Mouse (Mus musculus) midbrain, embryonic 14.5 days (tissue): ENCODE data around the gene Csmd2. TPM values are rescaled to one million over a fixed set of nuclear protein-coding genes. Genes with fewer than 3 reads are reported as not detected.
A peak's percentile ranks its signal among the peaks of the same experiment; 100 is the strongest.

ENCODE experiments used
- ATAC-seq: fragments of 200-750 bp; cut with Nextera tagmentation; 2 replicates; pipeline ENCODE4 v1.8.0; 2017; ENCODE audit warnings: moderate number of reproducible peaks, moderate library complexity; ENCODE audit not compliant: low FRiP score, low TSS enrichment
- DNase-seq: peaks from one replicate; pipeline ENCODE4 v3.0.0-alpha.2; 2015
- H3K27ac ChIP-seq: fragments of 300-500 bp; sonication (generic); replicated peaks from 2 replicates; pipeline ENCODE4 v1.5.1; 2014; ENCODE audit warnings: mild to moderate bottlenecking, low read depth, low read length, moderate library complexity
- H3K27me3 ChIP-seq: fragments of 300-500 bp; sonication (generic); 2 replicates; pipeline ENCODE4 v1.6.1; 2014; ENCODE audit warnings: low read length, control low read depth, mixed read lengths; ENCODE audit not compliant: control insufficient read depth, insufficient read depth
- H3K36me3 ChIP-seq: fragments of 300-500 bp; sonication (generic); 2 replicates; pipeline ENCODE4 v1.6.1; 2014; ENCODE audit warnings: low read length, control low read depth; ENCODE audit not compliant: control insufficient read depth, insufficient read depth
- H3K4me1 ChIP-seq: fragments of 300-500 bp; sonication (generic); 2 replicates; pipeline ENCODE4 v1.6.1; 2014; ENCODE audit warnings: mild to moderate bottlenecking, antibody characterized with exemption, low read length, control low read depth; ENCODE audit not compliant: control insufficient read depth, insufficient read depth
- H3K4me2 ChIP-seq: fragments of 300-500 bp; sonication (generic); 2 replicates; pipeline ENCODE4 v1.6.1; 2014; ENCODE audit warnings: mild to moderate bottlenecking, low read length, moderate library complexity
- H3K4me3 ChIP-seq: fragments of 300-500 bp; sonication (generic); replicated peaks from 2 replicates; pipeline ENCODE4 v1.5.1; 2014; ENCODE audit warnings: low read depth, low read length
- H3K9ac ChIP-seq: fragments of 300-500 bp; sonication (generic); replicated peaks from 2 replicates; pipeline ENCODE4 v1.6.1; 2014; ENCODE audit warnings: mild to moderate bottlenecking, low read length, moderate library complexity
- H3K9me3 ChIP-seq: fragments of 300-500 bp; sonication (generic); 2 replicates; pipeline ENCODE4 v1.6.1; 2016; ENCODE audit warnings: low read length, control low read depth, mixed read lengths; ENCODE audit not compliant: control insufficient read depth
- WGBS: fragments of 180-500 bp; shearing (Covaris S2); extraction: QIAGEN DNeasy Blood & Tissue Kit; methylation state at CpG from one replicate; pipeline ENCODE4 v1.1.7; 2014; 5-methylcytosine and 5-hydroxymethylcytosine counted together
- polyA plus RNA-seq: library from polyadenylated mRNA; unstranded; fragments of >200 nt; fragmentation: Nextera tagmentation; extraction: Ambion mirVana; gene quantifications from 2 replicates; pipeline ENCODE4 v1.2.1, GENCODE M21; 2014

Gene Csmd2
- polyA plus RNA-seq, 1 experiment from 2014 or later = 9.8 TPM

DNA sequence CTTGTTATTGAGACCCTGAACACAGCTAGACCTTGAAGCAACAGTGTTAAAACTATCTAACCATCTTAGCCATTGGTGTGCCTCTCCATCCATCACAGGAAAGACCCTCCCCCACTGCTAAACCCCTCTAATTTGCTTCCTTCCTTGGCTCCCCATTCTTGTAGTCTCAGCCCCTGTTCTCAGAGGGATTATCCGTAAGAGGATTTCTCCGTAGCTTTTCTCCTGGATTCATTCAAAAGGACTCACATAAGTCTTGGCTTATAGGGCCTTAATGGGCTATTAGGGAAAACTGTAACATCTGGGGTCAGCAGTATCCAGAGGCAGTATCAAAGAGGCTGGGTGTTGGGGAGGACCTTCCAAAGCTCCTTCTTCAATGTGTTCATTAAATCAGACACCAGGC, 152.3 kb downstream of the Csmd2 start:
- ATAC-seq = no peak
- no peaks in the 10 kb centered on the region for H3K36me3 ChIP-seq
- no peaks in the 10 kb centered on the region for H3K9me3 ChIP-seq
- WGBS = 9% methylated on average over 2 of the region's 2 CpGs
- no peak for DNase-seq
- no peak overlapping the region for H3K9ac ChIP-seq
- no peak overlapping the region for H3K4me2 ChIP-seq
- no peaks in the 10 kb centered on the region for H3K27me3 ChIP-seq
- peaks cover 10% of the 10 kb centered on the region; the same call in 1 of the 2 replicates for H3K4me1 ChIP-seq
- H3K27ac ChIP-seq = no peak overlapping the region
- H3K4me3 ChIP-seq = no peak overlapping the region

DNA sequence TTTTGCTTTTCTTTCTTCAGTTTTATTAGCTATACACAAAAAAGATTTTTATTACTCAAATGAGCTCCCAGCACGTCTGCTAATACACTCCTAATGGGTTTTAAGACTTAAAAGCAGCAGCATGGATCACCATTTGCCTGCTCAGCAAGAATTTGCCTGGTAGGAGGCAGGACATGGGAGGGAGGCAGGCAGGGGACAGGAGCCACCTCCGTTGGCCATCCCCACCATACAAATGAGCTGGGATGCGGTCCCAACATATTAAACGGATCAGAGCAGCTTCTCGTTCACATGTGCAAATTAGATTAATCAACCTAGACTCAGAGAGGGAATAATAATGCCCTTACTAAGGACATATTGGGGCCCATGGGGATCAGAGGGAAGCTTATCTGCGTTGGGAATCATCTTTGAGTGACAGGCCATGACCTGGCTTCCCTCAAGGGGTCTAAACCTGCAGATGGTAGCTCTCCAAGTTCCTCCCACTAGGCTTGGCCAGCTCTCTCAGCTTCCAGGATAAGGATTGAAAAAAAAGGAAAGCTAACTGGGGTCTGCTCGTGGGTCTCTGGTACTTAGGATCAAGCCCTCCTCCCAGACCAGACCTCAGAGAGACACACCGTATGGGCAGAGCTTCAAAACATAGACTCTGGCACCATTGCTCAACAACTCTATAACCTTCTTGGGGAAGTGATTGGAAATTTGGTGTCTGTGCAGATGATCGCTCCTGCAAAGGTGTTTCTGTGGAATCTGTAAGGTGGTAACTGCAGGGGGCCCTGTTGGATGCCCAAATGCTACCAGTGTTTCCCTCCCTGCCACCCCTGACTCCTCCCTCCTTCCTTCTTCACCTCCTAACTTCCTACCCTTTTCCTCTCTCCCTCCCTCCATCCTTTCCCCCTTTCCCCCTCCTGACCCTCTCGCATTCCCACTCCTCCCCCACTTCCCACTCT, 153.8 kb downstream of the Csmd2 start:
- Histone ChIP-seq H3K9me3 (no peaks in the 10 kb centered on the region), H3K4me1 (peaks cover 10% of the 10 kb centered on the region; the same call in 1 of the 2 replicates), H3K27ac (no peak overlapping the region; the same call in 1 of the 2 replicates), H3K4me3 (no peak overlapping the region), H3K9ac (no peak overlapping the region), H3K4me2 (no peak overlapping the region), H3K36me3 (no peaks in the 10 kb centered on the region), H3K27me3 (no peaks in the 10 kb centered on the region)
- peak; percentile 53 for DNase-seq
- no peak for ATAC-seq
- WGBS = 35% methylated on average over 10 of the region's 10 CpGs

- no peak for ATAC-seq
- 81% methylated on average over 3 of the region's 3 CpGs for WGBS
- Histone ChIP-seq H3K27me3 (no peaks in the 10 kb centered on the region), H3K9ac (no peak overlapping the region), H3K9me3 (no peaks in the 10 kb centered on the region), H3K4me2 (no peak overlapping the region), H3K27ac (no peak overlapping the region), H3K4me1 (peaks cover 10% of the 10 kb centered on the region; the same call in 1 of the 2 replicates), H3K36me3 (no peaks in the 10 kb centered on the region), H3K4me3 (no peak overlapping the region)
- no peak for DNase-seq
Observed at GRCm38 (mm10) chr4:128142279-128142678, 154.6 kb downstream of the Csmd2 start.

DNA sequence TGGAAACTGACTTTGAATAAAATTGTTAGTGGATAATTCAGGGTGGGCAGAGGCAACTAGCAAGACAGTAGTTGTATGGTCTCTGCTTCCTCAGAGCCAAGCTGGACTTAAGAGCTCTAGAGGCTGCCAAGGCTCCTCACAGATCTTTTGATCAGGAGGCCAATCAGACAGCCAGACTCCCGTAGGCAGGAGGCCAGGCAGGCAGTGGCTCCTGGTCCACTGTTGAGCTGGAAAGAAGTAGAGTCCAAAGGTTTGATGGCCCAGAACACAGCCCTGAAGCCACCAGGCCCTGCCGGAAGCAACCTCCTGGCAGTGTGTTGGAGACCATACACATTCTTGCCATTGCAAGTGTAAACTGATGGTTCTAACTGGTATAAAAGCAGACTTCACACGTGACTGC, 155.5 kb downstream of the Csmd2 start:
- no peak overlapping the region for H3K4me3 ChIP-seq
- no peak overlapping the region for H3K27ac ChIP-seq
- H3K36me3 ChIP-seq = no peaks in the 10 kb centered on the region
- no peaks in the 10 kb centered on the region for H3K9me3 ChIP-seq
- H3K9ac ChIP-seq = no peak overlapping the region
- WGBS = 85% methylated on average over 3 of the region's 3 CpGs
- no peaks in the 10 kb centered on the region for H3K27me3 ChIP-seq
- peaks cover 10% of the 10 kb centered on the region; the same call in 1 of the 2 replicates for H3K4me1 ChIP-seq
- ATAC-seq (no peak), DNase-seq (no peak)
- H3K4me2 ChIP-seq = no peak overlapping the region

DNA sequence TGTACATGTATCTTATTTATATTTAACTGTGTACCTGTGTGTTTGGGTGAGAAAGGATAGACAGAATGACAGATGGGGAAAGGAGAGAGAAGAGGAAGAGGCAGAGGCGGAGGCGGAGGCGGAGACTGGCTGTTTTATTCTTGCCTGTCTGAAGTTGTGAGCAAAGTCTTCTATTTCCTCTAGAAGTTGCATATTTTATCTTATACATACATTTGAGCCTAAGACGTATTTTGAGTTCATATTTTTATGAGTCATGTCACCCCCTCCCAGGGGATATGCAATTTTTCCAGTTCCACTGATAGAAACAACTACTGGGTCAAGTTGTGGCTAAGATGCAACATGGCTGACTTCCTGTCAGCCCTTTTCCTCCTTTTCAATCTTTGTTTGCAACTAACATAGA, 161.9 kb downstream of the Csmd2 start:
- Histone ChIP-seq H3K9me3 (no peaks in the 10 kb centered on the region), H3K27me3 (no peaks in the 10 kb centered on the region), H3K27ac (no peak overlapping the region), H3K4me2 (no peak overlapping the region), H3K4me3 (no peak overlapping the region), H3K9ac (no peak overlapping the region), H3K36me3 (no peaks in the 10 kb centered on the region), H3K4me1 (peaks cover under 1% of the 10 kb centered on the region; the same call in 1 of the 2 replicates)
- DNase-seq (no peak), ATAC-seq (no peak)
- 93% methylated on average over 4 of the region's 4 CpGs for WGBS

DNA sequence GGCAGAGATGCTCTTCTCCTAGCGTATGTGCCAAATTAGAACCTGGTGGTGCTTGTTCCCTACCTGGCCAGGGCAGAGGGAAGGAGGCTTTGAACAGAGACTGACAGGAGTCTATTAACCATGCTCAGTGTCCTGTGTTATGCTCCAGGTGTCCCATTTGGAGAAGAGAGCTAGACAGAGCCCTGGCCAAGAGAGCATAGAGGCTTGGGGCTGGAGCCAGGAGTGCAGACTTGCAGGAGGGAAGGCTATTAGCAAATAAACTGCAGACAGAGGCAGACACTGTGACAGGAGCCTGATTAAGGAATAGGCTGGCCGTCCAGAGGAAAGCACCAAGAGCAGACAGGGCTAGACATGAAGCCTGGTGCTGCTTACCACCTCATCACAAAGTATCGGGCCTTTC, 164.4 kb downstream of the Csmd2 start:
- H3K9me3 ChIP-seq = no peaks in the 10 kb centered on the region
- H3K4me1 ChIP-seq = peaks cover 5% of the 10 kb centered on the region
- no peak for ATAC-seq
- no peak overlapping the region for H3K9ac ChIP-seq
- H3K36me3 ChIP-seq = no peaks in the 10 kb centered on the region
- H3K27me3 ChIP-seq = no peaks in the 10 kb centered on the region
- H3K4me2 ChIP-seq = no peak overlapping the region
- H3K27ac ChIP-seq = no peak overlapping the region
- H3K4me3 ChIP-seq = no peak overlapping the region
- no peak for DNase-seq
- 68% methylated on average over 3 of the region's 3 CpGs for WGBS

DNA sequence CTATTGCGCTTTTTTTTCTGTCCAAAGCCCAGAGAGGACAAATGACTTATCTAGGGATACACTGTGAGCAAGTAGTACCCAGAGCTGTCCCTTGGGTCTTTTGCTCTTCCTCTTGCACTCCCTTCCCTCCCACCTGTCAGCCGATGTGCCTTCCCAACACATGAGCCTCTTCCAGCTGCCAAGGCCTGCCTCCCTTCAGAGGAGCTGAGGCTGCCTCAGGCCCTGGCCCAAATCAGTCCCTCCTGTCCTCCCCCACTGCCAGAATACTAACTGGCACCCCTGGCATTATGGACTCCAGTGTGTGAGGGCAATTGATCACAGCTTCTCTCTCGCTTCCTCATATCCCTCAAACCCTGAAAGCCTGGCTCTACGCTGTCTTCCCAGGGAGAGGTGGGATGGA, 165.5 kb downstream of the Csmd2 start:
- H3K27ac ChIP-seq = no peak overlapping the region
- 91% methylated on average over 4 of the region's 4 CpGs for WGBS
- ATAC-seq = no peak
- H3K4me3 ChIP-seq = no peak overlapping the region
- peaks cover 5% of the 10 kb centered on the region for H3K4me1 ChIP-seq
- no peak overlapping the region for H3K4me2 ChIP-seq
- no peaks in the 10 kb centered on the region for H3K27me3 ChIP-seq
- no peaks in the 10 kb centered on the region for H3K36me3 ChIP-seq
- no peak for DNase-seq
- H3K9me3 ChIP-seq = no peaks in the 10 kb centered on the region
- H3K9ac ChIP-seq = no peak overlapping the region; the same call in 1 of the 2 replicates

DNA sequence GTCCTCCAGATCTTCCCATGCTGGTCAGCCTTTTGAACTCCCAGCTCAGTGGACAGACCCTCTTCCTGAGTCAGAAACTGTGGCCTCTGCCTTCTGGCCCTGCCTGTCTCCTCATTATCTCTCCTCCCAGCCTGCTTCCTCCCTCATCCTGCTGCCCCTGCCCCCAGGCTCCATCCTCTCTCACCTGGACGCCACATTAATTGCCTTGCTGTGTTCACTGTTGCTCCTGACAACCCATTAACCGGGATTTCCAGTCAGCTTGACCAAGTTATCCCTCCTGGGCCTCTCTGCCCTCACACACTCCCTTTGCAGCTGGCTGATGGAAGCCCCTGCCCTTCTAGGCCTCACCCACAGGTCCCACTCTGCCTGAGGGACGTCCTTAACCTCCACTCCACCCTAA, 167.6 kb downstream of the Csmd2 start:
- no peak for ATAC-seq
- Histone ChIP-seq H3K4me1 (peaks cover 5% of the 10 kb centered on the region), H3K9me3 (no peaks in the 10 kb centered on the region), H3K36me3 (no peaks in the 10 kb centered on the region), H3K4me2 (no peak overlapping the region), H3K27me3 (no peaks in the 10 kb centered on the region), H3K4me3 (no peak overlapping the region), H3K9ac (no peak overlapping the region), H3K27ac (no peak overlapping the region)
- WGBS = 28% methylated on average over 3 of the region's 3 CpGs
- no peak for DNase-seq

- no peak overlapping the region for H3K4me3 ChIP-seq
- no peak for DNase-seq
- ATAC-seq = no peak
- H3K27me3 ChIP-seq = no peaks in the 10 kb centered on the region
- 67% methylated on average over 2 of the region's 2 CpGs for WGBS
- H3K9ac ChIP-seq = no peak overlapping the region
- H3K36me3 ChIP-seq = no peaks in the 10 kb centered on the region
- no peaks in the 10 kb centered on the region for H3K9me3 ChIP-seq
- H3K4me2 ChIP-seq = no peak overlapping the region
- no peaks in the 10 kb centered on the region for H3K4me1 ChIP-seq
- H3K27ac ChIP-seq = no peak overlapping the region
Observed at GRCm38 (mm10) chr4:128160656-128161055, 173.0 kb downstream of the Csmd2 start.
